Mouse (Mus musculus) activated CD4-positive, CD25-positive, alpha-beta regulatory T cell, adult 4 months (primary cell): ENCODE data around the gene Hps5. TPM values are rescaled to one million over a fixed set of nuclear protein-coding genes. Genes with fewer than 3 reads are reported as not detected.

Experiments used
- ATAC-seq: one replicate; pipeline ENCODE4 v1.8.0; 2017
- polyA plus RNA-seq, 2 experiments: library from polyadenylated mRNA; unstranded; fragments of 100-300 nt; shearing (Covaris generic); gene quantifications; one replicate each; pipeline ENCODE4 v1.2.1; 2017

Hps5 gene
- polyA plus RNA-seq, 2 experiments from 2014 or later = 17.6 to 17.8 TPM

DNA sequence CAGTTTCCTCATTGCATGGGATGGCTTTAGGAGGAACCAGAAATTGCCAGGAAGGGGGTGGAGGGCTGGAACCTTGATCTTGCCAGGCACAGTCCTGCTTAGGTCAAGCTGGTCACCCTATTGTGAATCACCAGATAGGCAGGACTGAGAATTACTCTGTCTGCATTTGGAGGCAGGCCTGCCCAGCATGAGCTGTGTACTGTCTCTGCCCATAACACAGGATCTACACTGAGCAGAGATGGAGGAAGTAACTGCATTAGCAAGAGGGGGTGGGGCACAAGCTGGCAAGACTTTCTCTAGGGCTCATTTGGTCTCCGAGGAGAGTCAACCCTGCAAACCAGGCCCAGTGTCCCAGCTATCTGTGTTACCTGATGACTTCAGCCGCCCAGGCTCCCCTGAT, 60.9 kb downstream of the Hps5 start:
- ATAC-seq = no peak

DNA sequence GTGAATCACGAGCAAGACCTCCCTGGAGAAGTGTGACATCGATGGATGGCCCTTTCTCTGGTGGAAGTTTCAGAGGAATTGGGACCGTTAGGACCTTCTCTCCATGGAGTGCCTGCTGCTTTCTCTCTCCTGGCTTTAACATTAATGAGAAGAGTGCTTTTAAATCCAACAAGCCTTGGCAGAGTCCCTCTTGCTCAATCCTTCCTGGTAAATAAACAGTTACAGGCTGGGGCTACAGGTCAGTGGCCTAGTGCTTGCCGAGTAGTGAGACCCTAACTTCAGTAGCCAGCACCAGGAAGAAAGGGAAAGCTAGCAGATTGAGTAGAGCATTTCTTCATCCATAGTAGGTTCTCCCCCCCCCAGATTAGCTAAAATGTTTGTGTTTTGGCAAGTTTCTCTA, 63.4 kb downstream of the Hps5 start, which contains the start of gene Saa4:
Gene Saa4, minus strand, starts transcription at position 146 of the 400 bp plus-strand sequence.
- no peak for ATAC-seq

DNA sequence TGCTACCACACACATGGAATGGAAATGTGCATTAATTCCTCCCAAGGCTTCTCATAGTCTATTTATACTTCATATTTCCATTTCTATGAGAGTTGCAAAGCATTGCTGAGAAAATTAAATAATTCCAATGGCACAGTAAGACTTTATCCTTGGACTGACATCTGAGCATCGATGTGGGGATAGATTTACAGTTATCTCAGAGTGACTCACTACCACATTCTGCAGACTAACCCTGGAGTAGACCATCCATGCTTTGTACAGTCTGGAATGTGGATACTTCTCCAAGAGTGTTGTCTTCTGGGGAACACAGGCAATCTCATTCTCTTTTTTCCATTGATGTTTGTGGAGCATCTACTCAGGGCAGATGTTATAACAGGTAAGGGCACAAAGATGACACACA, 68.3 kb downstream of the Hps5 start:
- ATAC-seq = no peak

DNA sequence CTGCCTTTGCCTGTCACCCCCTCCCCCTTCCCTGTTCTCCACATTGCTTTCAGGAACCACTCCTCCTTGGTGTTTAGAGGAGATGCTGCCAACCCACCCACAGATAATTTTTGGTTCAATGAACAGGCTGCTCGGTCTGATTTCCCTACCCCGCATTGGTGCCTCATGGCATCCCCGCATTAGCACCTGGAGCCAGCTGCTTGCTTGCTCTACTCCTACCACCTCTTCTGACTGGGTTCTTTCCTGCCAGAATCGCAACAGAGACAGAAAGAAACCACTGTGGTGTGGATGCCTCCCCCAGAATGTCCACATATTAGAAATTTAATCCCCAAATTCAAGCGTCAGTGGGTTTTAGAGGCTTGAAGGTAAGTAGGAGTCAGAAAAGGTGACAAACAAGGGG, 71.5 kb downstream of the Hps5 start:
- no peak for ATAC-seq

DNA sequence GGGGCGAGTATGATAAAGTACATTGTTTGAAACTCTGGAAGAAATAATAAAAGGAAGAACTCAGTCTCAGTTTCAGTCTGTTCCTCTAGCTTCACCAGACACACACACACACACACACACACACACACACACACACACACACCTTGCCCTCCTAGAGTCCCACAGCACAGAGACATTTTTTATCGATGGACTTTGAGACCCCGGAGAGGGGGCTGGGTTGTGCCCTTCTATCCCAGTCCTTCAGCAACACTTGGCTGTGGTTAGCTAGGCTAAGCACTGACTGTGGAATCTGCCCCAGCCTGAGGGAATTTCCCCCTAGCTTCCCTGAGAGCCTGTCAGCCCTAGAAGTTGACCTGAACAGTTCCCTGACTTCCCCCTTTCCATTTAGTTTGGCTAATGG, 72.0 kb downstream of the Hps5 start:
- ATAC-seq = no peak

DNA sequence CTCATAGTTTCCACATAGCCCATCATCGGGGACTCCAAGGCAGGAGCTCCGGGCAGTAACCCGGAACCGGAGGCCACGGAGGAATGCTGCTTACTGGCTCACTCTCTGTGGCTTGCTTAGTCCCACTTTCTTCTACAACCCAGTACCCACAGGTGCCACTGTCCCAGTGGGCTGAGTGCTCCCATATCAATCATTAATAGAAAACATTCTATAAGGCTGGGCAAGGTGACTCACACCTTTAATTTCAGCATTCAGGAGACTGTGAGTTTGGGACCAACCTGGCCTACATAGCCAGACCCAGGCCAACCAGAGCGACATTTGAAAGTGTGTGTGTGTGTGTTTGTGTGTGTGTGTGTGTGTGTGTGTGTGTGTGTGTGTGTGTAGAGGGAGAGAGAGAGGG, 72.5 kb downstream of the Hps5 start:
- ATAC-seq = no peak

DNA sequence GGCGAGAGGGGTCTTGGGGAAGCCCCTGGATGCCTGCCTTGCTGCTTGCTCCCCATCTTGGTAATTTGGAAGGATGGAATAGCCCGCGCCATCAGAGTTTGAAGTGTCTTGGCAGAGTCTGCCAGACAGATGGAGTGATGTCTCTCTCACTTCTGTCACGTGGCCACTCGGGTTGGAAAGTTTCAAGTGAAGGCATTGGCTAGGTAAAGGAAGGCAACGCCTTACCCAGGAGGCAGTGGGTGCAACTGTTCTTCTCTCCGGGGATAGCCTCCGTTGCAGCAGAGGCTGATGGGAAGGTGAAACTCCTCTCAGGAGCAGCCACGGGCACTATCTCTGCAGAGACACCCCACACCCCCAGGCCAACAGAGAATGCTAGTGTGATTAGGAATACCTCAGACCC, 75.4 kb downstream of the Hps5 start:
- no peak for ATAC-seq

DNA sequence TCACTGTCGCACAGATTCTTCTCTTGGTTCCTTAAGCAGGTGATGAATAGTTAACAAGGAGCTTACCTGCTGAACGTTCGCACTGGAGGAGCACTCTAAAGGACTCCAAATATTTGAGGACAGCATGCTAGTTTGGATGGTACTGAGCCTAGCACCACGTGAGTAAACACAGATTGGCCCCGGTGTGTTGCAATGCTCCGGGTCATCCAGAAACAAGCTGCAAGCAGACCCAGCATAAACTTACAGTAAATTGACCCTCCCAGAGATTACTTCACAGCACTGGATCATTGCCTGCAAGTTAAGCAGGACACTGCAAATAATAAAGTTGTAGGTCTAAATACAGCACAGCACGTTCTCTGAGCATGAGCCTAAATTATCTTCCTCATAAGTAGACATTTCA, 76.3 kb downstream of the Hps5 start:
- no peak for ATAC-seq

DNA sequence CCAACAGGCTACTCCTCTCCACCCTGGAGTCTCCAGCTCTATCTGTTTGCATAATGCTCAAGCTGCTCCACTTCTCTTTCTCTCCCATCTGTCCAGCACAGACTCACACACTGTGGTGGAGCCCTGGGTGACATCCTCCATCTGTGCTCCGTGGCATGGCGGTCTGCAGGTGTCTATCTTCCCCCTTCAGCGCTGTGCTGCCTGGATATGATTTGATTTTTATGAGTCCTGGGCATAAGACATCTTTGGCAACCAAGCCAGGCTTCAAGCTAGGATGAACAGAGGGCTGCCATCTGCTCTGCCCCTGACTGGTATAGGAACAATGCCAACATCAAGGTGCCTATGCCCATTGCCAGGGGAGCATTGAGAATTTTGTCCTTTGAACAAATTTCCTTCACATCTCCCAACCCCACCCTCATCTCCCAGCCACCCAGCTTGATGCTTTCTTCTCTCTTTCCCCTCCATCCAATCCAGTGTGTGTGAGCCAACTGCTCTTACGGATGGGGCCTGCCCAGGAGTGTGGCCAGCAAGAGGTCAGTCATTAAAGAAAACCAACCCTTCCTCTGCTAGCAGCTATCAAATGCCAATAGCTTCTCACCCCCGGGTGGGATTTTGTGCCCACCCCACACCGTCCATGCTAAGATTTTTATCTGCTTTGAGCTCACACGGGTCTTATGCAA, 77.1 kb downstream of the Hps5 start:
- ATAC-seq = no peak

DNA sequence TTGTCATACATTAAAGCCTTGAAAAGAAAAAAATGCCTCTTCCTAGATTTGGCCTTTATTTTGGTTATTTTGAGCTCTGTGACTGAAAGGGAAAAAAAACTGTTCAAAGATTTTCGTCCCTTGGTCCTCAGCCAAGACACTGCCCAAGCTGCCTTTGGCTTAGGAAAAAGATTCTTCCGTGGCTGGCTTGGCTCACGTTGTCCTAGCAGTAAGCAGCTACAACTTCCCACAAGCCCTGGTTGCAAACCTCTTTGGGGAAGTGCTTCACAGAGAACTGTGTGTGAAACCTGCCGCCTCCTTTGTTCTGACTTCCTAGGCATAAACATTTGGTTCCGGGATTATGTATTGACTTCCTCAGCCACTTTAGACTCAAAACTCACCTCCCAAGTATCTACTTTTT, 79.0 kb downstream of the Hps5 start:
- ATAC-seq = no peak

DNA sequence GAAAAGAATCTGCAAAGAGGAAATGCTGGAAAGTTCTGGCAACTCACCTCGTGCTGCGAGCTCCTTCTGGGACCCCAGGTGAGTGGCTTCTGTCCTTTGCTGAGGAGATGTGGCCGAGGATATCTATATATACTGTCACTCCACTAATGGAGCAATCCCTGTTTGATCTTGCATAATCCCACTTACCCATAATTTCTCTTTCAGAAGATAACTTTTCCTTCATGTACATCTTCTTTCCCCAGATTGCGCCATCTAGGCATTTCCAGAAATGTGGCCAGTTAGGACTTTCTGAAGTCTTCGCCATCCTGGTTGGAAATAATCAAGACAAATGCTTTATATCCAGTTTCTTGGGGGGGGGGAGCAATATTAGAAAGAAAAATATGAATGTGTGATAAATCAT, 80.3 kb downstream of the Hps5 start, which contains the start of gene Saa3:
Gene Saa3, minus strand, starts transcription at position 101 of the 400 bp plus-strand sequence.
- ATAC-seq = no peak

DNA sequence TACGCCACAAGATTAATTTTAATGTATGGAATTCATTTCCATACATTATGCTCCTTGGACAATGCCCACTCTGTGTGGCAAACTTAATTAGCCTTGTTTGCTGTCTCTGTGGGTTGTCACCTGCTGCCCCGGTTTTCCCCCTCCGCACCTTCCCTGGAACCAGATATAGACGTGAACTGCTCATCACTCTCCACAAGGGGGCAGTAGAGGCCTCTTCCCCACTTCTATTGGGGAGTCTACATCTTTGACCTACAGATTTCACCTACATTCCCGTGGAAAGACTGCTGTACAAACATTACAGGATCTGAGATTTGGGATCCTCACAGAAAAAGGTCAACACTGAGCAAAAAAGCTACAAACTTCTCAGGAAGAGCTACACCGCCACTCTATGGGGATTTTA, 81.3 kb downstream of the Hps5 start:
- ATAC-seq = peak; percentile 33

DNA sequence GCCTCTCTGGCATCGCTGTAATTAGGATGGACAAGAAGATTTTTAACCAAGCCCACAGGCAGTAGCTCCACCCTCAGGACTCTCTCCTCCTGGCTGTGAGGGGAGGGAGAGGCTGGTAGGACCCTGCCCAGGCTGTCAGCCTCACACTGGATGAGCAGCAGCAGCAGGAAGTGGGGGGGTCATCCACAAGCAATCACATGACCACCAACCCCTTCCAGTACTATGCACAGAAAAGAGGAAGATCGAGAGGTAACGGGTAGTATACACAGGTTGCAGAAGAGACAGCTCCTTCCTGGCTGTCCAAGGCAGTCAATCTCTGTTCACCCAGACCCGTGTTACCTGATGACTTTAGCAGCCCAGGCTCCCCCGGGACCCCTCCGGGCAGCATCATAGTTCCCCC, 83.6 kb downstream of the Hps5 start:
- ATAC-seq = no peak

Other genes starting within 250 kb of the Hps5 start
- 10 to 100 TPM; 17.9 to 18.3 TPM for gene Sergef, start 156.3 kb downstream of the Hps5 start, polyA plus RNA-seq
- under 1 TPM in 1 of 2 experiments, not detected in 1; 0.99 TPM for gene Tph1, start 123.5 kb downstream of the Hps5 start, polyA plus RNA-seq
- gene Saal1, start 85.4 kb downstream of the Hps5 start, polyA plus RNA-seq = 10 to 100 TPM; 17.6 to 18.9 TPM
- gene Saa3, start 80.4 kb downstream of the Hps5 start, polyA plus RNA-seq = not detected
- not detected for gene Saa4, start 63.5 kb downstream of the Hps5 start, polyA plus RNA-seq
- gene Saa1, start 53.1 kb downstream of the Hps5 start, polyA plus RNA-seq = under 1 TPM in 1 of 2 experiments, not detected in 1; 0.20 TPM
- gene Saa2, start 44.3 kb downstream of the Hps5 start, polyA plus RNA-seq = under 1 TPM in 1 of 2 experiments, not detected in 1; 0.25 TPM
- 10 to 100 TPM; 22.9 to 23.4 TPM for gene Gtf2h1, start within 50 bp of the Hps5 start, polyA plus RNA-seq
- 1,000 to 10,000 TPM; 1,036 to 1,248 TPM for gene Ldha, start 45.4 kb upstream of the Hps5 start, polyA plus RNA-seq
- gene Ldhc, start 65.1 kb upstream of the Hps5 start, polyA plus RNA-seq = not detected
- gene Tsg101, start 123.9 kb upstream of the Hps5 start, polyA plus RNA-seq = 100 to 1,000 TPM in 1 of 2 experiments, 10 to 100 TPM in 1; 85.8 to 103 TPM
- gene Uevld, start 162.5 kb upstream of the Hps5 start, polyA plus RNA-seq = 1 to 10 TPM; 6.4 to 8.0 TPM
- not detected for gene Gm9999, start 187.5 kb upstream of the Hps5 start, polyA plus RNA-seq
- gene Spty2d1, start 212.3 kb upstream of the Hps5 start, polyA plus RNA-seq = 10 to 100 TPM; 23.5 to 32.3 TPM